Mouse (Mus musculus) neural tube, embryonic 12.5 days (tissue): Measurements from ENCODE around the gene Rtp2. TPM values are rescaled to one million over a fixed set of nuclear protein-coding genes. Genes with fewer than 3 reads are reported as not detected.
"Not testable (repeated sequence)": the region's sequence is repeated elsewhere in the genome, so short reads cannot be mapped to it uniquely, and the experiment has no call there.

Experiments used
- ATAC-seq: fragments of 200-750 bp; cut with Nextera tagmentation; 2 replicates; pipeline ENCODE4 v1.8.0; 2017; ENCODE audit warnings: low read depth, mild to moderate bottlenecking, moderate TSS enrichment, moderate library complexity; ENCODE audit not compliant: low FRiP score
- H3K27ac ChIP-seq: fragments of 300-500 bp; sonication (generic); 2 replicates; pipeline ENCODE4 v1.5.1; 2016
- H3K27me3 ChIP-seq: fragments of 300-500 bp; sonication (generic); replicated peaks from 2 replicates; pipeline ENCODE4 v1.6.1; 2016; ENCODE audit warnings: mild to moderate bottlenecking
- H3K36me3 ChIP-seq: fragments of 300-500 bp; sonication (generic); 2 replicates; pipeline ENCODE4 v1.6.1; 2016; ENCODE audit warnings: mild to moderate bottlenecking
- H3K4me1 ChIP-seq: fragments of 300-500 bp; sonication (generic); 2 replicates; pipeline ENCODE4 v1.6.1; 2016
- H3K4me2 ChIP-seq: fragments of 300-500 bp; sonication (generic); replicated peaks from 2 replicates; pipeline ENCODE4 v1.6.1; 2016; ENCODE audit warnings: mild to moderate bottlenecking
- H3K4me3 ChIP-seq: fragments of 300-500 bp; sonication (generic); 2 replicates; pipeline ENCODE4 v1.5.1; 2016
- H3K9ac ChIP-seq: fragments of 300-500 bp; sonication (generic); 2 replicates; pipeline ENCODE4 v1.6.1; 2016; ENCODE audit warnings: mild to moderate bottlenecking
- H3K9me3 ChIP-seq: fragments of 300-500 bp; sonication (generic); 2 replicates; pipeline ENCODE4 v1.6.1; 2016; ENCODE audit warnings: mild to moderate bottlenecking
- WGBS: fragments of 180-500 bp; shearing (Covaris S2); methylation state at CpG from one replicate; pipeline ENCODE4 v1.1.7; 2016; 5-methylcytosine and 5-hydroxymethylcytosine counted together
- polyA plus RNA-seq: library from polyadenylated mRNA; unstranded; fragments of >200 nt; fragmentation: Nextera tagmentation; extraction: Ambion mirVana; gene quantifications from 2 replicates; pipeline ENCODE4 v1.2.1, GENCODE M21; 2016

The Rtp2 gene
- polyA plus RNA-seq, 1 experiment from 2014 or later, result not detected

DNA sequence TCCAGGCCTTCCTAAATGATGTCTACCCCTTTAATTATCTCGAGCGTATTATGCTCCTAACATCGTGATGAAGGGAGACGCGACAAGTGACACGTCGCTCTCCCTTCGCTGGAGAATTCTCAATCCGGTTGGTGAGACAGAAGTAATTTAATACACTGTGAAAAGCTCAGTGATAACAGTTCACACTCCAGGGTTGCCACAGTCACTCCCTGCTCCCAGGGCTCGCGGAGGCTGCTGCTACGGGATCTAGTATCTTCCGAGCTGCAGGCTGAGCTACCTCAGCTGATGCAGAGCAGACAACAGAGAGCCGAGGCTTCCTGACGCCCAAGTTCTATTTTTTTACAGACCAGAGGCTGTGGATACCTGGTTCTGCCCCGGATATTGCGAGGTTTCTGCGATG lies 919 bp downstream of the Rtp2 start:
- Histone ChIP-seq H3K4me3 (no peak overlapping the region), H3K9ac (no peak overlapping the region), H3K4me1 (no peaks in the 10 kb centered on the region), H3K27me3 (no peaks in the 10 kb centered on the region), H3K9me3 (no peaks in the 10 kb centered on the region), H3K4me2 (no peak overlapping the region), H3K27ac (no peak overlapping the region), H3K36me3 (no peaks in the 10 kb centered on the region)
- 82% methylated on average over 18 of the region's 18 CpGs for WGBS
- ATAC-seq, result no peak

DNA sequence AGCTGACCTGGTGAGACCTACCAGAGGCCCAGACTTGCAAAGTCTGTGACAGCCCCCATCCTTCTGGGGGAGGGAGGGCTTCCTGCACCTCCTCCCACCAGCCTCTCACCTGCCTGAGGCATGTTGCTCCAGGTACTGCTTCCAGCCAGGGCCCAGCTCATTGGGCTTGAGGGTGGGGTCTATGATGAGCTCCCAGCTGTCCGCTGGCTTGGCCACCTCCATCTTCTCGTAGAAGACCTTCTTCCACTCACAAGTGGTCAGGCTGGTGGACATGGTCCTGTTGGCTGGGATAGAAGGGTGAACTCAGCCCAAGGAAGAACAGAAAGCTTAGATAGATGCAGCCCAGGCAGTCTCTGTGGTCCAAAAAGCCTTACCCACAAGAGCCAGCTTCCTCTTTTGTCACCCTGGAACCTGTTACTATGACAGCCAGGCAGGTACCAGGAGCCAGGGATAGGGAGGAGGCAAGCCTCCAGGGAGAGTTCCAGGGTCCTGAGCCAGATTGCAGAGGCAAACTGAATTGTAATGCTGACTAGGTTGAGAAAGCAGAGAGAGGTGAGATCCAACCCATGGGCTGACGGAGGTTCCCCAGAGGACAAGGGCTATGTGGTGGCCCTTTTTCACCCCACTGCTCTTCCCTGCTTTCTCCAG lies 1.6 kb downstream of the Rtp2 start:
- no peak for ATAC-seq
- H3K4me2 ChIP-seq, result no peak overlapping the region
- WGBS, result 86% methylated on average over 3 of the region's 3 CpGs
- no peak overlapping the region for H3K4me3 ChIP-seq
- H3K27ac ChIP-seq, result no peak overlapping the region
- H3K36me3 ChIP-seq, result no peaks in the 10 kb centered on the region
- H3K9me3 ChIP-seq, result no peaks in the 10 kb centered on the region
- no peak overlapping the region for H3K9ac ChIP-seq
- H3K27me3 ChIP-seq, result no peaks in the 10 kb centered on the region
- H3K4me1 ChIP-seq, result no peaks in the 10 kb centered on the region

DNA sequence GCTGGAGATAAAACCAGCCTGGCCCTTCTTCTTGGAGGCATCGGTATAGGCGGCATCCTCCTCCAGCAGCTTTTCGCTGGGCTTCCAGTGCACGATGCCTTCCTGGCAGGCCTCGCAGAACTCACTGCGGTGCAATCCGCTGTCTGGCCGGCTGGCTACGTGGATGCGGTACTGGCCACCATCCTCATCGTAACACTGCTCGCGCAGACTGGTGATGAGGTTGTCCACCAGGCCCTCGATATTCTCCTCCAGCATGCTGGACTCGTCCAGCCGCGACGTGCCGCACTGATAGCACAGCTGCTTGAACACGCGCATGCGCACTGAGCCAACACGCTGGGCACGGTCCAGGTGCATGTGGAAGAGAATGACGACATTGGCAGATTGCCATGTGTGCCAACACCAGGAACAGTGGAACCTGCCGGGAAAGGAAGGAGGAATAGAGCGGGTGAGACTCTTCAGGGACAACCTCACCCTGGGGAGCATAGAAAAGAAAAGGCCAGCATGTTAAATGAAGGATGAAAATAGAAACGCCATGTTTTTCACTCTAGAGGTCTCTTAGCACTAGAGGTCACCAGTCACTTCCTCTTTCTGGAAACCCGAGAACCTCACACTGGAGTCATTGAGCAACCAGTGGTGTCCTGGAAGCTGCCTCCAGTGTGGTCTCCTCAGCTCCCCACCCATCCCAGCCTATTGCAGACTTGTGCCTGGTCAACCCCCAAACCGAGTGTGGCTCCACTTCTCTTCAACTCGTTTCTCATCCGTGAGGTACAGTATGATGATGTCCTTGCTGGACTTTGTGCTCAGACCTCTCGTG lies 4.7 kb downstream of the Rtp2 start:
- Histone ChIP-seq H3K36me3 (no peaks in the 10 kb centered on the region), H3K4me3 (no peak overlapping the region)

DNA sequence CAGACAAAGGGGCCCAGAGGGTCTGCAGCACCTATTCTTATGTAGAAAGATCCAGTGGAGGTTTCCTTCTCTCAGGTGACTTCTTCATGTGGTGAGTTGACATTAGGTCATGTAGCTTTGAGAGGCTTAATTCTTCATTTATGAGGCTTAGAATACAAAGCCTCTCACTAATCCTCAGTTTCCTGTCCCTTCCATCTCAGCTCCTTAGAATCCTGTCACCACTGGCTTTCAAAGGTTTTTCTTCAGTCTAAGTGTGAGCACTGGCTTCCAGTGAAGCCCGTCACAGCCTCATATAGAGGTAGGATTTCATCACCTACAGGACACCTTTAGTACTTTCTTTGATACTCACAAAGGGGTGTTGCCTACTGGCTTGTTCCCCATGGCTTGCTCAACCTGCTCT lies 9.3 kb downstream of the Rtp2 start:
- no peaks in the 10 kb centered on the region for H3K36me3 ChIP-seq
- no peak for ATAC-seq
- no peaks in the 10 kb centered on the region for H3K9me3 ChIP-seq
- no peak overlapping the region for H3K4me2 ChIP-seq
- H3K27ac ChIP-seq, result no peak overlapping the region
- 92% methylated on average over 1 of the region's 1 CpGs for WGBS
- no peak overlapping the region for H3K4me3 ChIP-seq
- no peaks in the 10 kb centered on the region for H3K27me3 ChIP-seq
- no peaks in the 10 kb centered on the region for H3K4me1 ChIP-seq
- H3K9ac ChIP-seq, result no peak overlapping the region

More for the DNA sequence above, 4.7 kb downstream of the Rtp2 start:
- Histone ChIP-seq H3K9ac (no peak overlapping the region), H3K27ac (no peak overlapping the region), H3K4me2 (no peak overlapping the region), H3K9me3 (no peaks in the 10 kb centered on the region), H3K27me3 (no peaks in the 10 kb centered on the region), H3K4me1 (no peaks in the 10 kb centered on the region)
- WGBS, result 93% methylated on average over 33 of the region's 33 CpGs
- ATAC-seq, result no peak

DNA sequence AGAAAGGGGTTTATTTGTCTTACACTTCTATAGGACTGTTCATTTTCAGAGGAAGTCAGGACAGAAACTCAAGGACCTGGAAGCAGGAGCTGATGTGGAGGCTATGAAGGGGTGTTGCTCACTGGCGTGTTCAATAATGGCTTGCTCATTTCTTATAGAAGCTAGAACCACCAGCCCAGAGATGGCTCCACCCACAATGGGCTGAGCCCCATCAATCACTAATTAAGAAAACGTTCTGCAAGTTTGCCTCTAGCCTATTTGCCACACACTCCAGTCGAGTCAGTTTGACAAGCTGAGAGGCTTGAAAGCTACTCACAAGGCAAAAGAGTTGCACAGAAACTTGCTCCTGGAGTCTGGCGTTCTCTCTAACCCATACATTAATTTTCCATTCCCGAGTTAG lies 10.5 kb downstream of the Rtp2 start:
- Histone ChIP-seq H3K9ac (no peak overlapping the region), H3K27me3 (no peaks in the 10 kb centered on the region), H3K27ac (no peak overlapping the region), H3K36me3 (no peaks in the 10 kb centered on the region), H3K9me3 (no peaks in the 10 kb centered on the region), H3K4me1 (no peaks in the 10 kb centered on the region), H3K4me3 (no peak overlapping the region), H3K4me2 (no peak overlapping the region)
- 81% methylated on average over 5 of the region's 5 CpGs for WGBS
- ATAC-seq, result no peak

DNA sequence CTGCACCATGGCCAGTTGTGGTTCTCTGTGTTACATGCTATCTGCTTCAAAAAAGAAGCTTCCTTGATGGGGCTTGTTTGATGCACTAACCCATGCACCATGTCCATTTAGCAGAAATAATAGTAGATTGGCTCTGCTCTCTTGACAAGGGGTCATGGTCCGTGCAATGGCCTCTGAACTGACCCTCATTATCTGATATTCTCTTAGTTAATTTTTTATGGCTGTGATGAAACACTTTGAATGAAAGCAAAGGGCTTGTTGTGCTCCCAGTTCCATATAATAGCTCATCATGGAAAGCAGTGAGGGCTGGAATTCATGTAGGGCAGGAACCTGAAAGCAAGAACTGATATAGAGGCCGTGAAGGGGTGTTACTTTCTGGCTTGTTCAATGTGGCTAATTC lies 12.8 kb downstream of the Rtp2 start:
- ATAC-seq, result no peak
- H3K27ac ChIP-seq, result no peak overlapping the region
- WGBS, result 79% methylated on average over 2 of the region's 2 CpGs

DNA sequence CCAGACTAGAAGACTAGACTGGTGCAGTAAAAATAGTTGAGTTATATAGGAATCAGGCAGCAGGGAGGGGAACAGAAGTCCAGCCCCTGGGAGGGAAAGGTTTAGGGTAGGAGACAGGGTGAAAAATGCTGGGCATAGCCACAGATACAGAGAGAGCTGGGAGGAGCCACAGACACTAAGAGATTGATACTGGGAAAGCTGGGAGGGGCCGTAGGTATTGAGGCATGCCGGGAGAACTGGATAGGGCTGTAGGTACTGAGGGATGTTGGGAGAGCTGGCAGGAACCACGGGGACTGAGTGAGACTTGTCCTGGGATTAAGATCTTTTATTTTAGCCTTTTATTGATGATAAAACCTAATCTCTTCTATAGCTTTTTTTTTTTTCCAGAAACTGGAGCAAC lies 18.8 kb downstream of the Rtp2 start:
- Histone ChIP-seq H3K4me1 (no peaks in the 10 kb centered on the region), H3K9ac (no peak overlapping the region), H3K9me3 (no peaks in the 10 kb centered on the region), H3K4me3 (no peak overlapping the region), H3K27me3 (no peaks in the 10 kb centered on the region), H3K36me3 (no peaks in the 10 kb centered on the region), H3K27ac (no peak overlapping the region), H3K4me2 (no peak overlapping the region)
- no peak for ATAC-seq
- 74% methylated on average over 3 of the region's 3 CpGs for WGBS

More for the DNA sequence above, 12.8 kb downstream of the Rtp2 start:
- H3K9me3 ChIP-seq, result no peaks in the 10 kb centered on the region
- no peak overlapping the region for H3K4me2 ChIP-seq
- H3K9ac ChIP-seq, result no peak overlapping the region
- H3K4me3 ChIP-seq, result no peak overlapping the region
- no peaks in the 10 kb centered on the region for H3K27me3 ChIP-seq
- H3K4me1 ChIP-seq, result no peaks in the 10 kb centered on the region
- no peaks in the 10 kb centered on the region for H3K36me3 ChIP-seq

DNA sequence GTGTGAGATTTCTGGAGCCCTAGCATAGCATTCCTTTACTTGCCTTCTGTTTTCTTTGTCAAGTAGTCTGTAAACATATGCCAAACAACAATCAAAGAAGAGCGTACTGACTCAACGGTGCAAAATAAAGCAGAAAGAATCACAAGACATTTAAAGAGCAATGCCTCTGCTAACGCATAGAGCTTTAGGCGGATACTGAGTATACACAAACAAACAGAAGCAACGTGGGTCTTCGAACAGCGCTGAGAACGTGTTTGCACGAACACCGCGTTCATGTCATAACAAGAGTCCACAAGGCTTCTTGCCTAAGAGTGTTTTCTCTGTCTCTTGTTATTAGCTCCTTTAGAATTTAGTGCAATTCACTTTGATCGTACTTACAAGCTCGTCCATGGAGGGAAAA lies 19.5 kb downstream of the Rtp2 start:
- H3K4me3 ChIP-seq, result no peak overlapping the region
- no peak for ATAC-seq
- H3K9me3 ChIP-seq, result no peaks in the 10 kb centered on the region
- H3K9ac ChIP-seq, result no peak overlapping the region
- H3K4me2 ChIP-seq, result no peak overlapping the region
- WGBS, result 85% methylated on average over 13 of the region's 13 CpGs
- no peaks in the 10 kb centered on the region for H3K36me3 ChIP-seq
- H3K27ac ChIP-seq, result no peak overlapping the region
- no peaks in the 10 kb centered on the region for H3K27me3 ChIP-seq
- no peaks in the 10 kb centered on the region for H3K4me1 ChIP-seq

DNA sequence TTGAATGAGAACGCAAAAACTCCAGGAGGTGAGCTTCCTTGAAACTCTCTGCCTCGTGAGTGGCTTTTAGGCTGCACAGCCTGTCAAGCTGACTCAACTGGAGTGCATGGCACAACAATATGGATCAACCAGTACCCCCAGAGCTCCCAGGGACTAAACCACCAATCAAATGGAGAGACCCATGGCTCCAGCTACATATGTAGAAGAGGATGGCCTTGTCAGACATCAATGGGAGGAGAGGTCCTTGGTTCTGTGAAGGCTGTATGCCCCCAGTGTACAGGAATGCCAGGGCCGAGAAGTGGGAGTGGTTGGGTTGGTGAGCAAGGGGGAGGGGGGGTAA lies 23.2 kb downstream of the Rtp2 start:
- H3K4me2 ChIP-seq, H3K27ac ChIP-seq, H3K9ac ChIP-seq, H3K4me3 ChIP-seq, H3K9me3 ChIP-seq, H3K27me3 ChIP-seq, H3K36me3 ChIP-seq, H3K4me1 ChIP-seq, ATAC-seq: not testable (repeated sequence)
- WGBS, result 89% methylated on average over 3 of the region's 3 CpGs

DNA sequence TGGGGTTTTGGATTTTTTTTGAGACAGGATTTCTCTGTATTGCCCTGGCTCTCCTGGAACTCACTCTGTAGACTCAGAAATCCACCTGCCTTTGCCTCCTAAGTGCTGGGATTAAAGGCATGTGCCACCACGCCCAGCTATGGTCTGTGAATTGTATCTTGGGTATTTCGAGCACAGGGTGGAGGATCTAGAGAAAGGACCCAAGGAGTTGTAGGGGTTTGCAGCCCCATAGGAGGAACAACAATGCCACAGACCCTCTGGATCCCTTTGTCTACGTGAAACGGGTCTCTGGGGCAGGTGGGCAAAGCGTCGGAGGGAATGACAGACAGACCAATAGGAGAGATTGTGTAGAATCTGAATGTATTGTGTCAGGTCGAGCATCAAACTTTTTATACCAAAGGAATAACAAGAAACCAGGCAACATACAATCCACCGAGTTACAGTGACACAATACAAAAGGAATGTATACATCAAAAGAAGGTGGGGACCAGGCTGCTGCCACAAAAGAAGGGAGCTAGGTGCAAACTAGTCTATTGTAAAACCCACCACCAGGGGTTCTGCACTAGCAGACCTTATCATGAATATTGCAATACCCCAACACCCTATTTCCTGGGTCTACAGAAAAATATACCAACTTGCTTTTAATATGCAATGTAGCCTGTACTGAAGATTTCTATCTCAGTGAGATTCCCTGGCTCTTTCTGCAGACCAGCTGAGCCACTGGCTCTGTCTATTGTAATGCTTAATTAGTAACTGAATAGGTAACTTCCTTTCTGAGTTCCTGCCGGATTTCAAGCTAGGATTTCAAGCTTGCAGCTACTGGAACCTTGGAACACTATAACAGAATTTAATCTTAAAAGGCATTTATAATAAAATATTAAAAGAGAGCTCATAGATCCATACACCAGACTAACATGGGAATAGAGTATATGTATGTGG lies 23.8 kb downstream of the Rtp2 start:
- H3K4me3 ChIP-seq, H3K27ac ChIP-seq, H3K9ac ChIP-seq, H3K4me1 ChIP-seq, H3K4me2 ChIP-seq, H3K9me3 ChIP-seq, H3K27me3 ChIP-seq, H3K36me3 ChIP-seq, ATAC-seq: not testable (repeated sequence)
- 88% methylated on average over 9 of the region's 9 CpGs for WGBS

DNA sequence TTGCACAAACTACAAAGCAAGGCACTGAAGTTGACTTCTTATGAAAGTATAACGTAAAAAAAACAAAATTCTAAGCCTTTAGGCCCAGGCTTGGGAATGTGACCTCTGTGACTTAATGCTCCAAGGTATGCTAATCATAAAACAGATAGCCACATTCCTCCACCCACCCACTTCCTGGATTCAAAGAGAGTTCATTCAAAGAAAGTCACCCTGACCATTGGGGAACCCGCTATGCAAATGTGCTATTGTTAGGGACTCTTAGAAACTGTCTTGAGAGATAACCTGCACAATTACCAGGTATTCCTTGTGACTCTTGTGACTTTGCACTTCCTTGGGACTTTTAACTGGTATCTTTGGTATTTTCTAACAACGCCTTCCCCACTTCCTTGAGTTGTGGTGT lies 25.6 kb downstream of the Rtp2 start:
- not testable (repeated sequence) for H3K4me2 ChIP-seq, H3K9ac ChIP-seq, H3K9me3 ChIP-seq, H3K36me3 ChIP-seq, H3K4me1 ChIP-seq, H3K4me3 ChIP-seq, H3K27me3 ChIP-seq, ATAC-seq, H3K27ac ChIP-seq
- WGBS, result 85% methylated on average over 3 of the region's 3 CpGs

DNA sequence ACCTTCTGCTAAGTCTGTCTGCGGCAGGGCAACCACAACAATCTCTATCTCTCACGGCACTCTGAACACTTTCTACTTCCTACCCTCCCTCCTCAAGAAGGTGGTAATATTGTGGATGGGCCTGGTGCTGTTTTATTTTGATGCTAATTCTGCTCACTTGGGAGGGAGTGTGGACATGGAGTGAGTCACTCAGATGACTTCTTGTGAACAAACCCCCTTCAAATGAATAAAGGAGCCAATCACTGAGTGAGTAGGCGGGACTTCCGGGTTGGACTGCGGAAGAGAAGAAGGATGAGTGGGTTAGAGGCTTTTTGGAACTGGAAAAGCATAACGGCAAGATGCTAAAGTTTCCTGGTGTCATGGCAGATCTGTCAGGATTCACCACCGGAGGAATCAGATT lies 30.8 kb downstream of the Rtp2 start:
- Histone ChIP-seq H3K4me1 (peaks cover 10% of the 10 kb centered on the region; the same call in 1 of the 2 replicates), H3K27ac (no peak overlapping the region), H3K4me3 (no peak overlapping the region), H3K9me3 (no peaks in the 10 kb centered on the region), H3K4me2 (no peak overlapping the region), H3K27me3 (0 out of 2 replicates have a peak, but pooled peaks cover 4% of the 10 kb centered on the region), H3K9ac (no peak overlapping the region), H3K36me3 (no peaks in the 10 kb centered on the region)
- 92% methylated on average over 7 of the region's 7 CpGs for WGBS
- ATAC-seq, result no peak
